Mouse (Mus musculus): ENCODE measurements around the gene Faf1. TPM values are rescaled to one million over a fixed set of nuclear protein-coding genes. Genes with fewer than 3 reads are reported as not detected.

Faf1 gene
- total RNA-seq, 2 experiments from 2014 or later = 25.8 to 27.2 TPM

GRCm38 (mm10) chr4:109897810-109898566 lies 221.6 kb downstream of the Faf1 start:
- no peak for DNase-seq (ENCODE audit: low spot score in 2 of 2)

DNA sequence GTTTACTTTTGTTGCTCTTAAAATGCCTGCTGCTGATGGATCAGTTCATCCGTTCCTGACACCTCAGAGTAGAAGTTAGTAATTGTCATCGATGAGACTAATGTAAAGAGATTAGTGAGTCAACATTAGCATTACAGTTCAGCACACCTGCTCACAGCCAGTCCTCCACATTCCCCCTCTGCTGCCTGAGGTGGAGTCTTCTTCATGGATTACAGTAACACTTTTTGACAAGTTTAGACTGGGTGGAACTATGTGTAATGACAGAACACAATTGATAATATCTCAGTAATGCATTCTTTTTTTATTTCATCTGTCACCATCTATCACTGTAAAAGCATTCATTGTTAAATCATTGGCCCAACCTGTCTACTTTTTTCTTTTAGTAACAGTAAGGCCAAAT lies 224.7 kb downstream of the Faf1 start:
- no peak for DNase-seq (ENCODE audit: low spot score in 2 of 2)

DNA sequence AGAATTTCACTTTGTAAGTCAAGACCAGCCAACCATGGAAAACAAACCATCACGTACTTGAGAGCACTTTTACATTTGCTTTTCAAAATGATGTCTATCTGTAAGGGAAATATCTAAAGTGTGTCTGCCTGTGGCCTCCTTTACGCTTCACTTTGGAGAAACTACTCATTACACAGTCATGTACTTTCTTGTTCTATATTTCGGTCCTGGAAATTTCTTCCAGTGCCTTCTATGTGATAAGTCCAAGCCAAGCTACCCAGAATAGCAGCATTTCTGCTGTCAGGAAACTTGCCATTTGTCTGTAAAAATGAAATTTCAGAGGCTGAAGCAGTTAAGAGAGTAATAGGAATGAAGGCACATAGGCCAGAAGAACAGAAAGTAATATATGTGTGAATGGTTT lies 228.1 kb downstream of the Faf1 start:
- no peak for DNase-seq (ENCODE audit: low spot score in 2 of 2)

DNA sequence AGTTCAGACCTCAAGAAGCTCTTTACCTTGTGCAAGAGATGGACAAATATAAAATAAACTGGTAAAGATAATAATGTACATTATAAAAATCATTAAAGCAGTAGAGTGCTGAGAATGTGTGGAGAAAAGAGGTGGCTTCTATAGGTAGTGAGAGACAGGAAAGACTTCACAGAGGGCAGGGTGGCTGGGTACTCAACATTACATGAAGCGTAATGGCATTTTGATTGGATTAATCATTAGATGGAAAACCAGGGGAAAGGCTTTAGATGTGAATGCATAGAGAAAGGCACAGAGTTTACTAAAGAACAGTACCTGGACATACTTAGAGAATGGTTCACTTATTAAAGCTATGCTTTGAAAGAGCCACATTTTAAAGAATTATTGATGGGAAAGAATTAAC lies 252.7 kb downstream of the Faf1 start:
- DNase-seq (ENCODE audit: low spot score in 2 of 2) = no peak

DNA sequence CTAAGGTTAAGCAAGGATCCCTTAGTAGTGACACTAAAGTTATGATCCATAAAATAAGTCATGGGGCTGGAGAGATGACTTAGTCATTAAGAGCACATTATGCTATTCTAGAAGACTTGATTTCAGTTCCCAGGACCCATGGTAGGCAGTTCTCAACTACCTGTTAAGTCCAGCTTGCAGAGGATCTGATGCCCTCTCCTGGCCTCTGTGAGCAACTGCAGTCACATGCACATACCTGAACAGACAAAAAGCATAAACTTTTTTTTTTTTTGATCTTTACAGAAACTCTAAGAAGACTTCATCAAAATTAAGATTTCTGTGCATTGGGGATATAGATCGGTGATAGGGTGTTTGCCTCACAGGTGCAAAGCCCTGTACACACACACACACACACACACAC lies 254.1 kb downstream of the Faf1 start:
- DNase-seq (ENCODE audit: low spot score in 2 of 2) = no peak

DNA sequence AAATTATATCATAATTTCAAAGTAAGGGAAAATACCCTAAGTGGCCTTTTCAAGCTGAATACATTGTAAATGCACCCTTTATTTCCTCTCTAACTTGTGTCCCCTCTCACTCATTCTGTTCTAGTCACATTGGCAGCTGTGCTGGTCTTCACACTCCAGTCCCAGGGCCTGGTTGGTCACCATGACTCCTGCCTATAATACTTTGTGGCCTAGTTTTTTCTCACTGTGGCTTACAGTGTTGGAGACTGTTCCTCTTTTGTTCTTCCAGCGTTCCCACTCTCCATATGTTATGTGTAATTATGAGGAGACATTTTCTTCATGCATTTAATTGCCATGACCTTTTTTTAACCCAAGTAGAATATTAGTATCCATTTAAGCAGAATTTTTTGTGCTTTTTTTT lies 254.5 kb downstream of the Faf1 start:
- DNase-seq (ENCODE audit: low spot score in 2 of 2) = no peak

DNA sequence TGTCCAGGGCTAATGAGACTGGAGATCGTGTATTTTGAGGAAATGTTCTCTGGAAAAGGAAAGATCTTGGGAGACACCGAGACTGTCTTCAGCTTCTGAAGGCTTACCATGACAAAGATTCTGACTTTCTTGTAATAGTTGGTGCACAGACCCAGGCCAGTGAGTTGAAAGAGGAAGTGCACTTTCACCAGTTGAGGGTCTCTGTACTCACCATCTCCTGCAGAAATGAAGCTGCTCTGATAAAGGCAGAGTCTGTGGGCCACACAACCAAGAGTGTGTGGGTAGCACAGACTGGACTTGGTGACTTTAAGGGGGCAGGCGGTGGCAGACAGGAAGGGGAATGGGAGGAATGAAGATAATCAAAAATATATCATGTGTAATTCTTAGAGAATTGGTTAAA lies 260.2 kb downstream of the Faf1 start:
- no peak for DNase-seq (ENCODE audit: low spot score in 2 of 2)

- no peak for DNase-seq (ENCODE audit: low spot score in 2 of 2)
These were observed 262.9 kb downstream of the Faf1 start for GRCm38 (mm10) chr4:109939291-109939690.

DNA sequence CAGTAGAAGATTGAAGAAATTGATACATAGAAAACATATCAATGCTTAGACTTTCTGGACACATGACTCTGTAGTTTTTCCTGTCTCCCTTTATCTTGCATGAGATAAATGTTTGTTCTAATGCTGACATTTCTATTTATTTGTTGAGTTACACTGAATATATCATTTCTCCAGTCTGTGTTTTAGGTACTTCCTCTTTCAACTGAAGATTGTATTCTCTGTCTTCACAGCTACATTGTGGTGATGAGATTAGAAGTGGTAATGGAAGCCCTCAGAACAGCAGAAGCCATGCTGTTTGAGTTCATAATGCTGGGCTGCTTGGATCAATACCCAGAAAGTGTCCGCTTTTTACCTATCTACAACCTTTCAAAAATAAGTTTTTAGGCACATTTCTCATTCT lies 269.2 kb downstream of the Faf1 start:
- DNase-seq (ENCODE audit: low spot score in 2 of 2) = no peak

GRCm38 (mm10) chr4:109949307-109949706 lies 272.9 kb downstream of the Faf1 start:
- DNase-seq (ENCODE audit: low spot score in 2 of 2) = no peak

- DNase-seq (ENCODE audit: low spot score in 2 of 2) = no peak
These were observed 277.1 kb downstream of the Faf1 start for GRCm38 (mm10) chr4:109953509-109953908.

- DNase-seq (ENCODE audit: low spot score in 2 of 2) = no peak
These were observed 284.0 kb downstream of the Faf1 start for GRCm38 (mm10) chr4:109960201-109960935.

- no peak for DNase-seq (ENCODE audit: low spot score in 2 of 2)
These were observed 287.3 kb downstream of the Faf1 start for GRCm38 (mm10) chr4:109963570-109964279.

DNA sequence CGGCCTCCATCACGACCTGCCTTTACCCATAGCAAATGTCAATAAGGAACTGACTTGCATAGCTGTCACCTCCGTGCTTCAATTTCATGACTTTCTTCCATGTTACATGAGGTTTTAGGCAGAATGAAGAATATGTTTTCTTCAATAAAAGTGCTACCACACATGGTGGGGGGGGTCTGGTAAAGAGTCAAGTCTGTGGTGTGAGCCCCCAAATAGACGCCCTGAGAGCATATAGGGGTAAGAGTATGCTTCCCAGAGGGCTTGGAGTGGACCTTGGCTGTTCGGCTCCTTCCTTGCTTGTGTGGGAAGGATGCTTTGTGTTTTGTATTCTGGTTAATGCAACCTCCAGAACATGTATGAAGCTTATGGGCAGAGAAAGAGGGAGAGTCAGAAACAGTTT lies 293.2 kb downstream of the Faf1 start:
- no peak for DNase-seq (ENCODE audit: low spot score in 2 of 2)

DNA sequence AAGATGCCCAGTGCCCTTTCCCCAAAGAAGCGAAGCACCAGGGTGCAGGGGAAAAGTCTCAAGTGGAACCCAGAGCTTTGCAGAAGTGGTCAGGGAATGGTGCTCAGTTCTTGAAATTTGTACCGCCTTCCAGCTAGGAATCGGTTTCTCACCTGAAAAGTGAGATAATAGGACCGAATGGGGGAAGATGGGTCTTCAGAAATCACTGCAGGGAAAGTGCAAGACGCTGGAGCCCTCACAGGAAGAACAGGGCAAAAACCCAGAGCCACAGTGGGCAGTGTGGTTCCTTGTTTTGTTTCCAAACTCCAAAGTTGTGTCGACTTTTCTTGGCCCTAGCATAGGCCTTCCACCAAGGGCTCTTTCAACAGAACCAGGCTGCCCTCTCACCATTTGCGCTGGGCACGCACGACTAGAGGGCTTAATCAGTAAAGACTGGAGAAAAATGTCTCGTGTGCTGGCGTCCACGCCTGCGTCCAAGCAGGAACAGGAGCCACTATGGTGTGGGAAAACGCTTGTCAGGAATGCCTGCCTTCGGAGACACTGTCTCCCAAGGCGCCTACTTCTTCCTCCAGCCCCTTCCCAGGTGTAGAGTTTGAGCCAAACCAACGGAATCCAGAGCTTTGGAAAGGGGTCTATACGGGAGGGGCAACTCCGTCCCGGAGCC lies 297.7 kb downstream of the Faf1 start:
- DNase-seq (ENCODE audit: low spot score in 2 of 2) = no peak

- DNase-seq (ENCODE audit: low spot score in 2 of 2) = no peak
These were observed 298.4 kb downstream of the Faf1 start for GRCm38 (mm10) chr4:109974655-109975380.

GRCm38 (mm10) chr4:109975381-109976240 lies 299.2 kb downstream of the Faf1 start:
- DNase-seq (ENCODE audit: low spot score in 2 of 2) = no peak

GRCm38 (mm10) chr4:109976273-109977147 lies 300.1 kb downstream of the Faf1 start:
- no peak for DNase-seq (ENCODE audit: low spot score in 2 of 2)

Measured in adrenal gland, postnatal 4 days (tissue).